Mouse (Mus musculus) hindbrain, embryonic 14.5 days (tissue): ENCODE data around the gene Sccpdh. TPM values are rescaled to one million over a fixed set of nuclear protein-coding genes. Genes with fewer than 3 reads are reported as not detected.
"Not testable (repeated sequence)": the region's sequence is repeated elsewhere in the genome, so short reads cannot be mapped to it uniquely, and the experiment has no call there.

ENCODE experiments used
- ATAC-seq: fragments of 200-750 bp; cut with Nextera tagmentation; 2 replicates; pipeline ENCODE4 v1.8.0; 2017; ENCODE audit warnings: moderate number of reproducible peaks, mild to moderate bottlenecking, moderate TSS enrichment, moderate library complexity; ENCODE audit not compliant: low FRiP score
- DNase-seq: peaks from one replicate; pipeline ENCODE4 v3.0.0-alpha.2; 2015; ENCODE audit warnings: low spot score
- H3K27ac ChIP-seq: fragments of 300-500 bp; sonication (generic); 2 replicates; pipeline ENCODE4 v1.5.1; 2014; ENCODE audit warnings: mild to moderate bottlenecking, moderate library complexity
- H3K27me3 ChIP-seq: fragments of 300-500 bp; sonication (generic); 2 replicates; pipeline ENCODE4 v1.6.1; 2014; ENCODE audit warnings: mild to moderate bottlenecking, low read length, mixed read lengths; ENCODE audit not compliant: control insufficient read depth, insufficient read depth
- H3K36me3 ChIP-seq: fragments of 300-500 bp; sonication (generic); replicated peaks from 2 replicates; pipeline ENCODE4 v1.6.1; 2014; ENCODE audit not compliant: control insufficient read depth, insufficient read depth
- H3K4me1 ChIP-seq: fragments of 300-500 bp; sonication (generic); replicated peaks from 2 replicates; pipeline ENCODE4 v1.6.1; 2014; ENCODE audit warnings: antibody characterized with exemption, low read length, mixed read lengths; ENCODE audit not compliant: control insufficient read depth, insufficient read depth
- H3K4me2 ChIP-seq: fragments of 300-500 bp; sonication (generic); replicated peaks from 2 replicates; pipeline ENCODE4 v1.6.1; 2014; ENCODE audit warnings: mild to moderate bottlenecking, moderate library complexity
- H3K4me3 ChIP-seq: fragments of 300-500 bp; sonication (generic); replicated peaks from 2 replicates; pipeline ENCODE4 v1.5.1; 2014; ENCODE audit warnings: mild to moderate bottlenecking, low read length
- H3K9ac ChIP-seq: fragments of 300-500 bp; sonication (generic); 2 replicates; pipeline ENCODE4 v1.6.1; 2014
- H3K9me3 ChIP-seq: fragments of 300-500 bp; sonication (generic); 2 replicates; pipeline ENCODE4 v1.6.1; 2016; ENCODE audit warnings: low read length; ENCODE audit not compliant: control insufficient read depth
- WGBS: fragments of 180-500 bp; shearing (Covaris S2); extraction: QIAGEN DNeasy Blood & Tissue Kit; methylation state at CpG from one replicate; pipeline ENCODE4 v1.1.7; 2014; 5-methylcytosine and 5-hydroxymethylcytosine counted together
- polyA plus RNA-seq: library from polyadenylated mRNA; unstranded; fragments of >200 nt; fragmentation: Nextera tagmentation; extraction: Ambion mirVana; gene quantifications from 2 replicates; pipeline ENCODE4 v1.2.1, GENCODE M21; 2014

Gene Sccpdh
- polyA plus RNA-seq, 1 experiment from 2014 or later: 176 TPM

GRCm38 (mm10) chr1:179710739-179711138, 42.7 kb downstream of the Sccpdh start:
- H3K27ac ChIP-seq: no peak overlapping the region
- no peaks in the 10 kb centered on the region for H3K27me3 ChIP-seq
- H3K4me1 ChIP-seq: no peaks in the 10 kb centered on the region
- no peak overlapping the region for H3K4me2 ChIP-seq
- no peaks in the 10 kb centered on the region for H3K9me3 ChIP-seq
- ATAC-seq (no peak), DNase-seq (no peak)
- H3K36me3 ChIP-seq: no peaks in the 10 kb centered on the region
- no peak overlapping the region for H3K4me3 ChIP-seq
- 94% methylated on average over 5 of the region's 5 CpGs for WGBS
- H3K9ac ChIP-seq: no peak overlapping the region

GRCm38 (mm10) chr1:179712658-179713057, 44.6 kb downstream of the Sccpdh start:
- Histone ChIP-seq H3K4me1 (no peaks in the 10 kb centered on the region), H3K27ac (no peak overlapping the region), H3K4me2 (no peak overlapping the region), H3K9ac (no peak overlapping the region), H3K36me3 (no peaks in the 10 kb centered on the region), H3K27me3 (no peaks in the 10 kb centered on the region), H3K9me3 (no peaks in the 10 kb centered on the region), H3K4me3 (no peak overlapping the region)
- ATAC-seq (no peak), DNase-seq (no peak)
- WGBS: 79% methylated on average over 7 of the region's 7 CpGs

DNA sequence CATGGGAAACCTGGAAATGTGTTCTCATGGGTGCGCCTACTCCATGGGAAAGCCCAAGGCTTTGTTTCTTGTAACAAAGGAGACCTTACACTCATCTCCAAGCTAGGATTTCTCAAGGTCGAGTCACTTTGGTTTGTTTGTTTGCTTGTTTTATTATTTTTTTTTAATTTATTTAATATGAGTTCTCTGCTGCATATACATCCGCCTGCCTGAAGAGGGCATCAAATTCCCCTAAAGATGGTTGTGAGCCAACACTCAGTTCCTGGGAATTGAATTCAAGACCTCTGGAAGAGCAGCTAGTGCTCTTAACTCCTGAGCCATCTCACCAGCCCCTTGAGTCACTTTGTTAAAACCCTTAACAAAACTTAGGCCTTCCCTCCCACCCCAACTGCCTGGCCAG, 45.4 kb downstream of the Sccpdh start:
- H3K27me3 ChIP-seq: no peaks in the 10 kb centered on the region
- no peak overlapping the region for H3K9ac ChIP-seq
- no peaks in the 10 kb centered on the region for H3K36me3 ChIP-seq
- no peak overlapping the region for H3K4me3 ChIP-seq
- ATAC-seq (no peak), DNase-seq (no peak)
- WGBS: 86% methylated on average over 3 of the region's 3 CpGs
- H3K4me1 ChIP-seq: no peaks in the 10 kb centered on the region
- H3K4me2 ChIP-seq: no peak overlapping the region
- H3K27ac ChIP-seq: no peak overlapping the region
- no peaks in the 10 kb centered on the region for H3K9me3 ChIP-seq

DNA sequence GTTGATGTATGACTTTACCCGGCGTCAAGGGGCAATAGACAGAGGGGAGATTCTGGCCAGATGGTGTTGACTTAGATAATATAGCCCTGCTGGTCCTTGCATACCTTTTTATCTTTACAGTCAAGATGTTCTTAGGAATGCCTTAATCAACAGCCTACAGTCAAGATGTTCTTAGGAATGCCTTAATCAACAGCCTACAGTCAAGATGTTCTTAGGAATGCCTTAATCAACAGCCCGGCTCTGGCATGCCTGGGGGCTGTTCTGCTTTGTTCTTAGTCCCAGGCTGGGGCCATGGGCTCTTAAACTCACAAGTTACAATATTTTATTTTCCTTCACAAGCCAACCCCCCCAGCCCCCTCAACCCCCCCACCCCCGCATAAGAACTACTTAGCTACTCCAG, 47.3 kb downstream of the Sccpdh start:
- not testable (repeated sequence) for ATAC-seq, H3K27me3 ChIP-seq, H3K4me1 ChIP-seq, H3K27ac ChIP-seq, H3K9me3 ChIP-seq, DNase-seq, H3K4me3 ChIP-seq, H3K36me3 ChIP-seq, H3K4me2 ChIP-seq, H3K9ac ChIP-seq
- WGBS: 92% methylated on average over 4 of the region's 4 CpGs

- H3K9me3 ChIP-seq: no peaks in the 10 kb centered on the region
- H3K4me1 ChIP-seq: no peaks in the 10 kb centered on the region
- ATAC-seq (no peak), DNase-seq (no peak)
- no peak overlapping the region for H3K4me2 ChIP-seq
- H3K27me3 ChIP-seq: no peaks in the 10 kb centered on the region
- H3K27ac ChIP-seq: no peak overlapping the region
- 97% methylated on average over 4 of the region's 4 CpGs for WGBS
- H3K4me3 ChIP-seq: no peak overlapping the region
- no peaks in the 10 kb centered on the region for H3K36me3 ChIP-seq
- no peak overlapping the region for H3K9ac ChIP-seq
Measured at GRCm38 (mm10) chr1:179715786-179716185, 47.8 kb downstream of the Sccpdh start.

GRCm38 (mm10) chr1:179722811-179723469, 54.9 kb downstream of the Sccpdh start:
- H3K36me3 ChIP-seq: no peaks in the 10 kb centered on the region
- H3K9me3 ChIP-seq: no peaks in the 10 kb centered on the region
- no peak overlapping the region for H3K4me2 ChIP-seq
- no peaks in the 10 kb centered on the region for H3K4me1 ChIP-seq
- H3K27ac ChIP-seq: no peak overlapping the region
- H3K4me3 ChIP-seq: no peak overlapping the region
- no peaks in the 10 kb centered on the region for H3K27me3 ChIP-seq
- no peak for DNase-seq
- no peak for ATAC-seq
- WGBS: 79% methylated on average over 8 of the region's 8 CpGs
- H3K9ac ChIP-seq: no peak overlapping the region

DNA sequence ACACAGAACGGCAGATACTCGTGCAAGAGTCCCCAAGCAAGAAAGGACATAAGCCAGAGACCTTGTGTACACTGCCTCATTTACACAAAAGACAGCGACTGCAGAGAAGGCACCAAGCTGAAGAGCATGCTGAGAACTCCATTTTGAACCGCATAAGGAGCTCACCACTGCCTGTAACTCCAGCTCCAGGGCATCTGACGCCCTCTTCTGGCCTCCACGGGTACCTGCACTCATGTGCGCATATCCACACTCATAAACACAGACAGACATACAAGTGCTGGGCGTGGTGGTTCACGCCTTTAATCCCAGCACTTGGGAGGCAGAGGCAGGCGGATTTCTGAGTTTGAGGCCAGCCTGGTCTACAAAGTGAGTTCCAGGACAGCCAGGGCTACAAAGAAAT, 60.7 kb downstream of the Sccpdh start:
- ATAC-seq (no peak), DNase-seq (no peak)
- Histone ChIP-seq H3K9me3 (no peaks in the 10 kb centered on the region), H3K4me1 (no peaks in the 10 kb centered on the region), H3K36me3 (no peaks in the 10 kb centered on the region), H3K9ac (no peak overlapping the region), H3K27me3 (no peaks in the 10 kb centered on the region), H3K27ac (no peak overlapping the region), H3K4me2 (no peak overlapping the region), H3K4me3 (no peak overlapping the region)
- 91% methylated on average over 10 of the region's 10 CpGs for WGBS

- no peak overlapping the region for H3K27ac ChIP-seq
- H3K4me3 ChIP-seq: no peak overlapping the region
- no peaks in the 10 kb centered on the region for H3K36me3 ChIP-seq
- no peak for DNase-seq
- no peak for ATAC-seq
- no peak overlapping the region for H3K9ac ChIP-seq
- H3K4me1 ChIP-seq: no peaks in the 10 kb centered on the region
- H3K27me3 ChIP-seq: no peaks in the 10 kb centered on the region
- H3K4me2 ChIP-seq: no peak overlapping the region
- H3K9me3 ChIP-seq: no peaks in the 10 kb centered on the region
- 97% methylated on average over 3 of the region's 3 CpGs for WGBS
Measured at GRCm38 (mm10) chr1:179731391-179731790, 63.4 kb downstream of the Sccpdh start.

DNA sequence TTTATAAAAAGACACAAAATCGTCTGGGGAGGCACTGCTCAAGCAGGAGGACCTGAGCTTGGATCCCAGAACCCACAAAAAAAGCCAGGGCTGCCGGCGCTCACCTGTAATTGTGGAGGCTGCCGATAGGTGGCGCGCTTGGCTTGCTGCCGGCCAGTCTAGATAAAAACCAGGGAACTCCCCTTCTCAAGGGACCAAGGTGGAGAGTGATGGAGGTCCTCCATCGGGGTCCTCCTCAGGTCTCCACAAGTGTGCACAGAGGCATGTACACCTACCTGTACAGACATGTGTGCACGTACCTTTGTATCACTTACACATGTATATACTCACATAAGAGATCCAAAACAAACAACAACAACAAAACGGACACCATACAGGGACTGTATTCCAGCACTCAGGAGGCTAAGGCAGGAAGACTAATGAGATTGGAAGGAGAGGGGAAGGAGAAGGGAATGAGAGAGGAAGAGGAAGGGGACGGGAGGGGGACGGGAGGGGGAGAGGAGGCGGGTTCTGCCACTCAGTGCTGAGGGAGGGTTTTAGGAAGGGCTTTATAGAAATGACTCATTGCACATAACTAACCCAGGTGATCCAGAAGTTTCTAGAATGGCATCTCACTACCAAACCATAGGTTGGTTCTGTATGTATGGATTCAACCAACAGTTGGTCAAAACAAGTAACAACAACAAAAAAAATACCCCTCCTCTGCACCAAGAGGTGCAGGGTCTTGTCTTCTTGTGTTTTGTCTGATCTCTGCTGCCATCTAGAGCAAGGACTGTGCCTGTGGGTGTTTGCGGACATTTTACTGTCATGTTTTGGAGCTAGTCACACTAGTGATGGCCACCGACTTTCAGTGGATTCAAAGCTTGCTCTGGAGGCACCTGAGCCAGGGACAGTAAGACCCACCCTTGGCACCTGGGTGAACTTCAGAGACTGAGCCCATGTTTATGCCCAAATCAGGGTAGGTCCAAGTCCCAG, 66.8 kb downstream of the Sccpdh start:
- Histone ChIP-seq H3K27me3 (no peaks in the 10 kb centered on the region), H3K27ac (no peak overlapping the region), H3K9ac (no peak overlapping the region), H3K36me3 (no peaks in the 10 kb centered on the region), H3K4me3 (no peak overlapping the region), H3K9me3 (no peaks in the 10 kb centered on the region), H3K4me2 (no peak overlapping the region), H3K4me1 (no peaks in the 10 kb centered on the region)
- DNase-seq (no peak), ATAC-seq (no peak)
- WGBS: 45% methylated on average over 15 of the region's 15 CpGs
